Mouse (Mus musculus) cerebellum, postnatal 36 days (tissue): ENCODE measurements around the gene Lrwd1.
"Not testable (repeated sequence)": the region's sequence is repeated elsewhere in the genome, so short reads cannot be mapped to it uniquely, and the experiment has no call there.

Experiments
- DNase-seq, 2 experiments: peaks; one replicate each; pipeline ENCODE4 v3.0.0; 2021 to 2022; ENCODE audit warnings: mixed read lengths in 2 of 2

Lrwd1 gene

DNA sequence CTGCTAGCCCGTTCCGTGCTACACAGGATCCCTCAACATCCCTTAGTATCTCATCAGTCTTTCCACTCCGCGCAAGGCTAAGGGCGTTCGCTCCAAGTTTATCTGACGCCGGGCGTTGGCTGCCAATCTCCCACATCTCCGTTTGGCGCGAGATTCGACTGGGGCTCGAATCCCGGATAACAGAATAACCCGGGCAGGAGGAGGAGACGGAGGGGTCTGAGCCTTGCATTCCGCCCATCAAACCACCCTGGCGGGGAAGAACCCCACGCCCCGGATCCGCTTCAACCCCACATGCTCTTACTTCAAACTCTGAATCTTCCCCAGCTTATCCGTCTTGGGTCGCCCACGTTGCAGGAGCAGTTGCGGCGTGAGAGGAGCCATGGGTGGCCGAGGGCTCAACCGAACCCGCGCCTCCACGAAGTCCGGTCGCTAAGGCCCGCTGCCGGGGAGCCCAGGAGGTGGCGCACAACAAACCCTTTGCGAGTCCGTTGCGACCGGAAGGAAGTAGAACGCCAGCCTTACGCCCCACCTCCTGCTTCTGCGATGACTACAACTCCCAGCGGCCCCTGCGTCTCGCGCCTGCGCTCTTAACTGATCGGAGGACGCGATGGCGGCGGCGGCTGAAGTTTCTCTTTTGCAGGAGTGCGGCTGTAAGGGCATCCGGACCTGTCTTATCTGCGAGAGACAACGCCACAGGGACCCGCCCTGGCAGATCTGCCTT lies at the start of gene Lrwd1, which contains the start of gene Alkbh4:
Gene Lrwd1 (minus strand): TSS at position 504 of the 721 bp plus-strand sequence.
Gene Alkbh4 (plus strand): TSS at position 576 of the 721 bp plus-strand sequence.
- DNase-seq = peak; percentile 96

DNA sequence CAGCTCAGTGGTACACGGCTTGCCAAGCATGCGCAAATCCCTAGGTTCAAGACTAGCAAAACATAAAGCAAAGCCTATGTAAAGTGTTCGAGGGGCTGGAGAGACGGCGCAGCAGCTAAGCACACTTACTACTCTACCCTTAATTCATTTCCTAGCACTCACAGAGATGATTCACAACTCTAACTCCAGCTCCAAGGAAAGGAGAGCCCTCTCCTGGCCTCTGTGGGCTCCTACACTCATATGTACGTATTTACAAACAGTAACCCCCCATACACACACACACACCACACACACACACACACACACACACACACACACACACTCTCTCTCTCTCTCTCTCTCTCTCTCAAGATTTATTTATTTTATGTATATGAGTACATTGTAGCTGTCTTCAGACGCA lies 47.9 kb upstream of the Lrwd1 start:
- no peak for DNase-seq

DNA sequence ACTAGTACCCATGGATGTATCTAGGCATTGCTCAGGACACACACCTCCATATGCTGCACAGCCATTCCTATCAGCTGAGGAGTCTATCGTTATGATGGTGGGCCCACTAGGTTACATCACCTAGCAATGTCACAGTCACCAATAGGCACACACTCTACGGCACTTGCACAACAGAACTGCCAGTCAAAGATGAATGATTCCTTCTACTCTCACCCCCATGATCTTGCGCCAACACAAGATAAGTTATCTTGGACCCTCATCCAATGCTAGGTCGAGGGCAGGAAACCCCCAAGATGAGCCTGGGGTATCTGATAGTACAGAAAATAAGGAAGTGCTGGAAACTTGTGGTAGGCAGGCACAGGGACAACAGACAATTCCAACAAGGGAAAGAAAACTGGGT lies 47.0 kb upstream of the Lrwd1 start:
- DNase-seq = no peak

DNA sequence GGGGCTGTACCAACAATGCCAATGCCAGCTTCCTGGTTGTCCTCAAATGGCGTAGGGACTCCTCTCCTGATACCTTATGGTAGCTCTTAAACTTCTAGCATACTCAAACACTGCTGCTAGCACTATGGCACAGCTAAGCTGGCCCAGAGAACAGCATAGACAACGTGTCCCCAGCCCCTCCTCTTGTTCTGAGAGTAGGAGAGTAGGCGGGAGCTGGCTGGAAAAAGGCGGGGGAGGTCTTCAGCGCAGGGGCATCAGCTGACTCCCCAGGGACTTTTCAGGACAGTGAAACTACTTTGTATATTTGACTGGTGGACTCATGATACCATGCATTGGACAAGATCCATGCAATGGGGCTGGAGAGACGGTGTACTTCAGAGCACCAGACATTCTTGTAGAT lies 46.2 kb upstream of the Lrwd1 start:
- no peak for DNase-seq

DNA sequence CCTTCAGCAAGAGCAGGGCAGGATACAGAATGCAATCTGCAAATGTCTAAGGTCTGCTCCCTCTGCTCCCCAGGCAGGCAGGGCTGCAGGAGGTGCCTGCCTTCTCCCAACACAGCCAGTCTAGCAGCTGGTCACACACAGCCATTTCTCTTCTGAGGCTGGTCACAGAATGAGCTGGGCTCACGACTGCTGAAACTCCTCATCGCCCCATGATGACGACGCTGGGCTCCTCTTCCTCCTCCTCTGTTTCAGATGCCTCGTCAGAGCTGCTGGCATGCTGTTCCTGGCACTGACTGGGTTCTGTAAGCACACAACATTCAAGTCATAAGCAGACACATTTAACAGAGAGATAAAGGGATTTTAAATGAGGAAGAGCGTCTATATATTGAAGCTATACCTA lies 45.3 kb upstream of the Lrwd1 start:
- no peak for DNase-seq

DNA sequence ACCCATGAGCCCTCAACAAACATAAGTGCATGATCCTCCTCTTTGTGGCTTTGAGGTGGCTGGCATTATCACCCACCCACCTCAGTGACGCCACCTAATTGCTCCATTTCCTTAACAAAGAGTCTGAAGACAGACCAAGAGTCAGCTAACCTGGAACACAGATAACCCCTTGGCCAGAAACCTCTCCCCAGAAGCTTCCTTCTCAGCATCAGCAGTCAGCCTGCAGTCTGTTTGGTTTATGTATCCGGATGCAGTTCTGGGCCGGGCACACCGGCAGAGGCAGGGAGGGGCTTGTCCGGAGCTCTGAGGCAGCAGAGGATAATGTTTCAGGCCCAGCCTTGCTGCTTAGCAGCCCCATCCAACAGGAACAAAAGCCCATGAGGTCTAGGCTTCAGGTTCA lies 43.7 kb upstream of the Lrwd1 start:
- no peak for DNase-seq

DNA sequence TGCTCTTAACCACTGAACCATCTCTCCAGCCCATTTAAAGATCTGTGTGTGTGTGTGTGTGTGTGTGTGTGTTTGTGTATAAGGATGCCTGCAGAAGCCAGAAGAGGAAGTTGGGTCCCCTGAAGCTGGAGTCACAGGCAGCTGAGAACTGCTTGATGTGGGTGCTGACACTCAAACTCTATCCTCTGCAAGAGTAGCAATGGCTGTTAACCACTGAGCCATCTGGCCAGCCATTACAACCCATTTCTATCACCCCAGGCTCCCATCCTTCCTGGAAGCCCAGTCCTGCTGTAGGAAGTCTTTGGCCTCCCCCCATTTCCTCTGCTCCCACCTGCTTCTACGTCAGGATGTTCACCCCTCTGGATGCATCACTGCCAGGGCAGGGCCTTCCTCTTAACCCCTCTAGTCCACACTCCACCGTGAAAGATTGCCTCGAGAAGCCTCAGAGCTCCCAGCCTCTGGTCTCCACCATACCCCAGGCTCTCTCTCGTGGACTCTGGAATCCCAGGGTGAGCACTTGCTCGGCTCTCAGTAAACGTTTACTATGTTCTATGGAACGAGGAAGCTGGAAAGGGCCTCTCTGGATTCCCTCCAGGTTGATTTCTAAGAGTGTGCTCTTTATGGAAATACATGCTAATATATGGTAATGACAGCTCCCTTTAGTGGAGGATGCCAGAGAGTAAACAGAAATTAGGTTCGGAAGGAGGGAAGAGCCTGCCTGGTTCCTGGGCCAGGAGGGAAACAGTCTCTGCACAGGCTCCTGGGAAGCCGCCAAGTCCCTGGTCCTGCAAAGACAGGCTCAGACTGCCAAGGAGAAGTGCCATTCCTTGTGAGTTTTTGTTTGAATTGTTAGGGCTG lies 38.0 kb upstream of the Lrwd1 start:
- peak; percentile 70 to 73 for DNase-seq

DNA sequence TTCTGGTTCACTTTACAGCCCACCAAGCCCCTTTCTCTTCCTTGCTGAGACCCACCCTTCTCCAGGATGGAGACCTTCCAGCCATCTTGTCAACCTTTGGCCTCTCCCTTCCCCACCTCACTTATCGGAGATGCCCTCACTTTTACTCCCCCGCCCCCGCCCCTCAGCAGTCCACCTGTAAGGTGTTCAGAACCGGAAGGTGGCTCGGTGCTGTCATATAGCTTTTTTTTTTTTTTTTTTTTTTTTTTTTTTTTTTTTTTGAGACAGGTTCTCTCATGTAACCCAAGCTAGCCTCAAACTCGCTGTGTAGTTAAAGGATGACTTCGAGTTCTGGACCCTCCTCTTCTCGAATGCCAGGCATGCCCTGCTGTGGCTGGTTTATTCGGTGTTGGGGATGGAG lies 37.1 kb upstream of the Lrwd1 start:
- DNase-seq = no peak

DNA sequence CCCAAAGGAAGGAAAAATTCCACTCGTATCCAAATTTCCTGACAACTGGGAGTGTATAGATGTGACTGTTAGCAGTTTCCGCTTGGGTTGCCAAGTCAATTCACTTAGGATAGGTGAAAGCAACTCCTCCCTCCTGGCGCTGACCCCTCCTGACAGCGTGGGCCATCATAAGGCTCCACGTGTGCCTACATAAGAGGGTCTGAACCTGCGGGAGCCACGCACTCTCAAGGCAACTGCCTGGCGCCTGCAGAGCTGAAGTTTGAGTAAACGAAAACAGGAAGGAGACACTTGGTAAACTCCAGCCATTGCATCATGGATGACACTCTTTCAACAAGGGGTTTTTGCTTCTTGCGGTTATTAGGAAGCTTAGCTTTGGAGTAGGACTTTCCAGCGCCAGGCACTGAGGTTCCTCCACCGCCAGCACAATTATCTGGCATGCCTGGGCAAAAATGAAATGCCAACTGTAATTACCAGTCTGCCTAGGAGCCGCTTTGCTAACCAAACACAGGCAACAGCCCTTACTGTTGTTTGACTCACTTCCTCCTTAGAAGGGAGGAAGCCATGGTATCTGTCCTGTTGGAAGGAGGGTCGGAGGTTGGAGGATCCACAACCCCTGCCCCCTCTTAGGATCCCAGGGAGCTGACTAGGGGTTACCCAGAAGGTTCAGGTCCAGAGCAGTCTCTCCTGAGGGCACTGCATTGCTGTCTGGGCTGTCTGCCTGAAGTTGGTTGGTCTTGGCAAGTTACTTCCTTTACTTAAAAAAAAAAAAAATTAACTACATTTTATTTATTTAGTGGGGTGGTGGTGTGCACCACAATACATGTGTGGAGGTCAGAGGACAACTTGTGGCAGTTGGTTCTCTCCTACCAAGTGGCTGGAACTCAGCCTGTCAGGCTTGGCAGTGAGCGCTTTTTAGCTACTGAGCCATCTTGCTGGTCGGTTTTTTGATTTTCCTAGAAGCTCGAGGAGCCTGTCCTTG lies 35.8 kb upstream of the Lrwd1 start:
- DNase-seq = no peak

DNA sequence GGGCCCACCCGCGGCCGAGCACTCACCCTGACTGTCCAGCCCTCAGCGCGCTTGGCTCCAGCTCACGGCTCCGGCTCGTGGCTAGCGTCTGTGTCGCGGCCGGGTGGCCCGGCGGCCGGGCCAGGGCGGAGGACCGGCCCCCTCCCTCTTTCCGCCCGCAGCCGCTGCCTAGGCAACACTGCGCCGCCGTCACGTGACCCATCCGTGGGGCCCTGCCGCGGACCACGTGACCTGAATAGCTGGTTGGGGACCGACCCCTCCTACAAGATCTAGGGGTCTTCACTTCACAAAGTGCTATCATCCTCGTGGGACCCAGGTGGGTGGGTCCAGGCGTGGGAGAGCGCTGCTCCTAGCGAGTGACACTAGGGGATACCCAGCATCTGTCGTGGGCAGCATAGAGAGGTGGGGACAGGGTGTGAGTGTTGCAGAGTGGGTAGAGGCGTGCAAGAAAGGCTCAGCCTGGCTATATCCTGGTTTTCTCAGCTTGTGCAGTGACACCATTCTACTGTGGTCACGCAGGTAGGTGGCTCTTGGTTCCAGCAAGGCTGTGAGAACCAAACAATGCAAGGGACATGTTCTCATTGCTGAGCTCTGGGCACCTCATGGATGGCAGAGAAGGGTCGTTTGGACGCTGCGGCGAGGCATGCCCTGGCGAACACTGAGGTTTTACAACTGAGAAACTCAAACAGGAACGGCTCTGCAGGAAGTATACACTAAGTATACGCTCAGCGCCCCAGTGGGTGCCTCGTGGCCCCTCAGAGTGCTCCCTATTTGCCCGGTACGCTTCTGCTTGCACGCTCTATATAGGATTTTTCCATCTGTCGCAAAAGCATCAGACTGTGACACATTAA lies 34.9 kb upstream of the Lrwd1 start, which contains the start of gene Orai2:
Gene Orai2 (minus strand): TSS at position 202 of the 851 bp plus-strand sequence.
- peak; percentile 83 to 88 for DNase-seq

DNA sequence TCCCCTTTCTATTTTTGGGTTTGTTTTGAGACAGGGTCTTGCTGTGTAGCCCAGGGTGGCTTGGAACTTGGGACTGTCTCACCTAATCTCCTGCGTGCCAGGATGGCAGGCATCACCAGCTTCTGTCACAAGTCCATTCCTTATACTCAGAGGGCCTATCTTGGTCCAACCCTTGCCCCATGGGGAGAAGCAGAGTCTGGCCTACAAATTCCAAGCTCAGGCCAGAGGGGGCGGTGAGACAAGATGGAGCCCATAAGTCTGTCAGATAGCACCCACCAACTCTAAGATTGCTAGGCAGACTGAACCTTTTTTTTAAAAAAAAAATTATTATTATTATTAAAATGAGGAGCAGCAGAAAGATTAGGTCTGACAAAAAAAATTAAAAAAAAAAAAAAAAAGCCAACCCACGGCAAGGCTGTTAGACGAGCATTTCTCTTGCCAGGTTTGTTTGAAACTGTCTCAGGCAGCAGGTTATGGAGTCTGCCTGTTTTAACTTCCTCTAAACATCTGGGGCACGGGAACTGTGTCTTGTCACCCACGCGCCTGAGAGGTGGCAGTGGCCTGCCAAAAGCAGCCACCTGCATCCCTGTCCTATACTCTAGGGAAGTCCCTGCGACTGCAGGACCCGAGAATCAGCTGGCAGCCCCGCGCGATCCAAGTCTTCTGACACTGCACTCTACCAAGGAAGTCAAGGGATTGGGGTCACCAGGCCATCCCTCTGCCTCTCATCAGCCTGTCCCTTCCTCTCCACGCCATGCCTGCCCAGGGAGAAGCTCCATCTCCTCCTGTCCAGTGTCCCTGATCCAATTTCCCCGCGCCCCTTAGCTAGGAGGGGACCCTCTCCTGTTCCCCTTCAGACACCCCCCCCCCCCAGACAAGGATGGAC lies 34.0 kb upstream of the Lrwd1 start:
- DNase-seq = peak; percentile 38 to 51

DNA sequence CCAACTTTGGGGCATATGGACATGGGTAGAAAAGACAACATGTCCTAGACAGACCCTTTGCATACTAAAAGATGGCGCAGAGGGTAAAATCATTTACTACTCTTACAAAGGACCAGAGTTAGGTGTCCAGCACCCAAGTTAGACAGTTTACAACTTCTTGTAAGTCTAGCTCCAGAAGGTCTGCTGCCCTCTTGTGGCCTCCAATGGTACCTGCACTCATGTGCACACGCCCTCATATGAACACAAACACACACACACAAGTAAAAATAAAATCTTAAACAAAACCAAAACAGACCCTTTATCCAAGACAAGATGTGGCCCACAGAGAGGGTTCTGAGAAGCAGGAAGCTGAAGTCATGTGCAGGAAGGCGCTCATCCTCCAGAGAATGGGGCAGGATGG lies 32.2 kb upstream of the Lrwd1 start:
- no peak for DNase-seq

DNA sequence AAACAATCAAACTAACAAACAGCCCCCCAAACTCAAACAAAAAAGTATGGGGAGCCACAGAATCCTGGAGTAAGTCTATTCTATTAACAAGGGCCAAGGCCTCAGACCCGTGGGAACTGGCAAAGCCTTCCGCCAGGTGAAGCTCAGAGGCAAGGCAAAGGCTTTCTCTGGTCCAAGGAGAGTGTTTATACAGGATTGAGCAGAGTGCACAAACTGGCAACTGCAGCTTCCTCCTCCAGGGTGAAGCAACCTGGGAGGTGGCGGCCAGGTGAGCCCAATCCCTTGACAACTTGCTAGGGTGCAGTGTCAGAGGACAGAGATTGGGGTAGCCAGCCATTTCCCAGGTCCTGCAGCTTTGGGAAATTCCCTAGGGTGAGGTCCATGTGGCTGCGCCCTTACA lies 31.4 kb upstream of the Lrwd1 start:
- no peak for DNase-seq

DNA sequence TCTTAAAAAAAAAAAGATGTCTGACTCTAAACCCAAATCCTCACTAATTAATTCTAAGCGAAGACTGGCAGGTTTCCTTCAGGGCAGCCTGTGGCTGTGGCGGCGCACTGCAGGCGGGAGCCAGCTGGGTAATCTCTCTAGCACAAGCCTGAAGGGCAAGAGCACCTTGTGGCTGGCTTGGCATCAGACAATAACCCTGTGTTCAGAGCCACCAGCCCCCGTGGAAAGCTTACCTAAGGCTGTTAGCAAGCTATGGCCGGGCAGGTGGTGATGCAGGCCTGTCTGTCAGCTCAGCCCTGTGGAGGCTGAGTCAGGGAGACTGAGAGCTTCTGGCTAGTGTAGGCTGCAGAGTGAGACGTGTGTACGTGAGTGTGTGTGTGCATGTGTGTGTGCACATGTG lies 29.4 kb upstream of the Lrwd1 start:
- peak in 1 of 2 experiments; percentile 33 for DNase-seq

DNA sequence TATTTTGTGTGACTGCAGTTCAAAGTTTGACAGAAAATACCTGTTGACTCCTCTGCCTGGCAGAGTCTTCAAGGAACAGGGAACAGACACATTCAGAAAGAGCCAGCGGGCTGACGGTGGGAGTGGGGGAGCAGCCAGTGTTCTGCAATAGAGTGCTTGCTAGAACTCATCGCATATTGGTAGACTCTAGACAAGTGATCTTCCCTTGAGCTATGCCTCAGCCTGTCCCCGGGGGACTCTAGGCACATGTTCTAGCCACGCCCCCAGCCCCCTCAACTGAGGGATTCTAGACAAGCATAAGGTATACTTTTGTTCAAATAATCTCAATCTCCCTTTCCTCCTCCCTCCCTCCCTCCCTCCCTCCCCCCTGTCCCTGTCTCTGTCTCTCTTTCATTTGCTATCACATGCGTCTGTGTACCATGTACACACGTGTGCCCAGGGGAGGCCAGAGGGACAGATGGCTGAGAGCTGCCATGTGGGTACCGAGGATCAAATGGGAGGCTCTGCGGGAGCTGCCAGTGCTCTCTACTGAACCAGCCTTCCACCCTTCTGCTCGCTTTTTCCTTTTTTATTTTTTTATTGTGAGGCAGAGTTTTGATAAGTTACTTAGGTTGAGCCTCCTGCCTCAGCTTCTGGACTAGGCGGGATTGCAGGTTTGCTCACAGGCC lies 28.1 kb upstream of the Lrwd1 start:
- DNase-seq = peak; percentile 50 to 65

DNA sequence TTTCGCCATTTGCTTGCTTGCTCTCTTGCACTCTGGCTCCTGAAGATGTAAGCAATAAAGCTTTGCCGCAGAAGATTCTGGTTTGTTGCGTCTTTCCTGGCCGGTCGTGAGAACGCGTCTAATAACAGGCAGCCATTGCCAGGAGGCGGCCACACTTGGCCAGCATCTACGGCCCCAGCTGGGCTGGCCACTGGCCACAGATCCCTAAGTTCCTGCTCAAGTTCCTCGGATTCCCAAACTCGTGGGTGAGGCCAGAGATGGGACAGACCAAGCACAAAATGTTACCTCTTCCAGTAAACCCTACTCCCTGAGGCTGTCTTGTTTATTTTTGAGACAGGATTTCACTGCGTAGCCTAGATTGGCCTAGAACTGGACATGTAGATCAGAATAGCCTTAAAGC lies 24.2 kb upstream of the Lrwd1 start:
- DNase-seq = not testable (repeated sequence)

DNA sequence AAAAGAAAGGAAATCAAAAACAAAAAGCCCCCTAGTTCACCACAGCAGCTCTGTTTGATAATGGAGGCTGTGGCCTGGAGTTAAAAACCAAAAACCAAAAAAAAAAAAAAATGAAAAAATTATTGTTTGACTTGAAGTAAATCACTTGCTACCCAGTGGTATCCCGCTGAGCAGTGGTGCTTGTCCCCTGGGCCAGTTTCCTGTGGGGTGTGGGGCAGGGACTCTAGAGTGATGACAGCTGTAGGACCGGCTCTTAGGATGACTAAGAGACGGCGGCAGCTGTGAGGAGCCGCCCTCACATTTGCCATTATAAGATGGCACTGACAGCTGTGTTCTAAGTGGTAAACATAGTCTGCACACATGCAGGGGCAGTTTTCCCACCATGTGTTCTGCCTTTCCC lies 19.5 kb upstream of the Lrwd1 start:
- DNase-seq = no peak

DNA sequence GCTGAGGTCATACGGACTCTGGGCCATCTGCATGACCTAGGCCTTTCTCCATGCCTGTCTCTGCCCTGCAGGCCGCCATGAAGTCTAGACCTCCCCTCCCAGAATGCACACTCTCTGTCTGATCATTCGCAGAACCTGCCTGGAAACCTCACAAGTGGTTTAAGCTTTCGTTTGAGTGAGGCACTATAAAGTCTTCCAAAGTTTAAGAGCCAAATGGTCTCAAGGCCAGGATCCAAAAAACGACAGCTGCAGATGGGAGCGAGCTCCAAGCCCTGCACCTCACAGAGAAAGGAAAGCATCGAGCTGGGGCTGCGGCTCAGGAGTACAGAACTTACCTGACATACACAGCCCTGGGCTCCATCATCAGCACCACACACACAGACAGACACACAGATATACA lies 16.5 kb upstream of the Lrwd1 start:
- DNase-seq = no peak

DNA sequence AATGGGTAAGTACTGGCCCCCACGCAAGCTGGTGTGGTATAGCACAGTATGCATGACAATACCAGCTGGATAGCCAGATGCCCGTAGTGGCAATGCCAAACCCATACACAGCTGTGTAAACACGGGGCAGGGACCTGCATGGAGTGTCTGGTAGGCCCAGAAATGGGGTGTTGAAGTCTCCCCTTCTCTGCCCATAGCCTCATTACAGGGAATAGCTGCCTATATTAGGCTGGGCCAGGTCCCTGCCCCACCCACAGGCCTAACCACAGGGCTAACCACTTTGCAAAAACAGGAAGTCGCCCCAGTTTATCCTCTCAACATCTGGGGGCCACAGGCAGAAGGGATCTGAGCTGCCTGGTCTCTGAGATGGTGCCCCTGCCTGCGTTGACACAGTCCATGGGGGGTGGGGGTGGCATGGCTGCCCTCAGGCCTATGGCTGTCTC lies 13.3 kb upstream of the Lrwd1 start:
- not testable (repeated sequence) for DNase-seq

DNA sequence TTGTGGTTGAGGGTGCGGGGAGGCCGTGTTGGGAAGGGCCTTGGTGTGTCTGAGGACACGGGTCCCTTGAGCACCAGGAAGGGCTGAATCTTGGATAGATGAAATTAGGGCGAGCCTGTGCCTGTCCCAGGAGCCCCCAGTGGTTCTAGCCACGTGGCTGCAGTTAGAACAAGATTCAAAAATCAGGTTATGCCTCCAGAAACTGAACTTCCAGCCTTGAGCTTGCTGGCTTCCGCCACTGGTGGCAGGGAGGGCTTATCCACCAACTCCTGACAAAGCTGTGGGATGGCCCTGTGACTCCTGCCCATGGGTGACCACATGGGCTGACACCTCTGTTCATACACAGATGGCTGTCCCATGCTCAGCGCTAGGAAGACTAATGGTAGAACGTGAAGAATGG lies 11.8 kb upstream of the Lrwd1 start:
- no peak for DNase-seq
